Mouse (Mus musculus) kidney, embryonic 15.5 days (tissue): ENCODE data around the gene Ch25h. TPM values are rescaled to one million over a fixed set of nuclear protein-coding genes. Genes with fewer than 3 reads are reported as not detected.
A peak's percentile ranks its signal among the peaks of the same experiment; 100 is the strongest.

ENCODE experiments used
- ATAC-seq: fragments of 200-750 bp; cut with Nextera tagmentation; replicated peaks from 2 replicates; pipeline ENCODE4 v1.8.0; 2017; ENCODE audit warnings: moderate TSS enrichment; ENCODE audit not compliant: low FRiP score
- H3K27ac ChIP-seq: fragments of 300-500 bp; sonication (generic); 2 replicates; pipeline ENCODE4 v1.5.1; 2015; ENCODE audit warnings: mild to moderate bottlenecking, inconsistent platforms
- H3K27me3 ChIP-seq: fragments of 300-500 bp; sonication (generic); 2 replicates; pipeline ENCODE4 v1.6.1; 2015; ENCODE audit warnings: inconsistent platforms
- H3K36me3 ChIP-seq: fragments of 300-500 bp; sonication (generic); 2 replicates; pipeline ENCODE4 v1.6.1; 2015; ENCODE audit warnings: inconsistent platforms
- H3K4me1 ChIP-seq: fragments of 300-500 bp; sonication (generic); 2 replicates; pipeline ENCODE4 v1.6.1; 2015; ENCODE audit warnings: inconsistent platforms
- H3K4me2 ChIP-seq: fragments of 300-500 bp; sonication (generic); 2 replicates; pipeline ENCODE4 v1.6.1; 2015; ENCODE audit warnings: moderate library complexity, mild to moderate bottlenecking, inconsistent platforms
- H3K4me3 ChIP-seq: fragments of 300-500 bp; sonication (generic); replicated peaks from 2 replicates; pipeline ENCODE4 v1.5.1; 2015; ENCODE audit warnings: mild to moderate bottlenecking, inconsistent platforms
- H3K9ac ChIP-seq: fragments of 300-500 bp; sonication (generic); 2 replicates; pipeline ENCODE4 v1.6.1; 2015; ENCODE audit warnings: mild to moderate bottlenecking, inconsistent platforms
- H3K9me3 ChIP-seq: fragments of 300-500 bp; sonication (generic); replicated peaks from 2 replicates; pipeline ENCODE4 v1.6.1; 2016; ENCODE audit warnings: inconsistent platforms
- WGBS: fragments of 180-500 bp; shearing (Covaris S2); methylation state at CpG from one replicate; pipeline ENCODE4 v1.1.7; 2015; ENCODE audit warnings: mixed read lengths; 5-methylcytosine and 5-hydroxymethylcytosine counted together
- polyA plus RNA-seq: library from polyadenylated mRNA; unstranded; fragments of >200 nt; fragmentation: Nextera tagmentation; extraction: Ambion mirVana; gene quantifications from 2 replicates; pipeline ENCODE4 v1.2.1, GENCODE M21; 2015

The Ch25h gene
- polyA plus RNA-seq = 1.8 and 2.2 TPM in 2 replicates

GRCm38 (mm10) chr19:34474991-34475971 is at the start of gene Ch25h:
TSS of gene Ch25h (minus strand) at chr19:34475164.
- Histone ChIP-seq H3K9me3 (no peaks in the 10 kb centered on the region), H3K9ac (0 out of 2 replicates have a peak within 1 kb of the TSS, but pooled peaks have one; percentile 31), H3K4me3 (peak within 1 kb of the TSS; percentile 53), H3K27ac (no peak within 1 kb of the TSS), H3K4me1 (peaks cover 22% of the 10 kb centered on the region), H3K4me2 (peak within 1 kb of the TSS; percentile 97), H3K36me3 (no peaks in the 10 kb centered on the region), H3K27me3 (peaks cover 54% of the 10 kb centered on the region)
- WGBS = 1% methylated on average over 35 of the region's 35 CpGs
- peak; percentile 77 for ATAC-seq

GRCm38 (mm10) chr19:34524646-34525045 is 49.7 kb upstream of the Ch25h start:
- Histone ChIP-seq H3K27ac (no peak overlapping the region), H3K9ac (no peak overlapping the region), H3K4me2 (no peak overlapping the region), H3K36me3 (peaks cover 10% of the 10 kb centered on the region; the same call in 1 of the 2 replicates), H3K4me1 (peaks cover 9% of the 10 kb centered on the region; the same call in 1 of the 2 replicates), H3K4me3 (no peak overlapping the region), H3K9me3 (no peaks in the 10 kb centered on the region), H3K27me3 (no peaks in the 10 kb centered on the region)
- whole genome bisulfite sequencing = 61% methylated on average over 9 of the region's 9 CpGs
- ATAC-seq = no peak

GRCm38 (mm10) chr19:34523106-34523725 is 48.3 kb upstream of the Ch25h start:
- Histone ChIP-seq H3K4me3 (no peak overlapping the region), H3K27me3 (no peaks in the 10 kb centered on the region), H3K4me1 (peaks cover 9% of the 10 kb centered on the region; the same call in 1 of the 2 replicates), H3K9me3 (no peaks in the 10 kb centered on the region), H3K27ac (no peak overlapping the region), H3K4me2 (no peak overlapping the region), H3K9ac (no peak overlapping the region), H3K36me3 (peaks cover 10% of the 10 kb centered on the region; the same call in 1 of the 2 replicates)
- 78% methylated on average over 12 of the region's 12 CpGs for whole genome bisulfite sequencing
- ATAC-seq = no peak

GRCm38 (mm10) chr19:34521978-34522377 is 47.0 kb upstream of the Ch25h start:
- WGBS = 95% methylated on average over 1 of the region's 1 CpGs
- Histone ChIP-seq H3K36me3 (peaks cover 10% of the 10 kb centered on the region; the same call in 1 of the 2 replicates), H3K4me1 (peaks cover 9% of the 10 kb centered on the region; the same call in 1 of the 2 replicates), H3K4me3 (no peak overlapping the region), H3K27ac (no peak overlapping the region), H3K4me2 (no peak overlapping the region), H3K9me3 (no peaks in the 10 kb centered on the region), H3K9ac (no peak overlapping the region), H3K27me3 (no peaks in the 10 kb centered on the region)
- no peak for ATAC-seq

GRCm38 (mm10) chr19:34521361-34521760 is 46.4 kb upstream of the Ch25h start:
- no peak overlapping the region for H3K4me3 ChIP-seq
- no peaks in the 10 kb centered on the region for H3K9me3 ChIP-seq
- ATAC-seq = no peak
- H3K27ac ChIP-seq = no peak overlapping the region
- no peak overlapping the region for H3K9ac ChIP-seq
- H3K27me3 ChIP-seq = no peaks in the 10 kb centered on the region
- peaks cover 10% of the 10 kb centered on the region; the same call in 1 of the 2 replicates for H3K36me3 ChIP-seq
- H3K4me1 ChIP-seq = peaks cover 5% of the 10 kb centered on the region; the same call in 1 of the 2 replicates
- no peak overlapping the region for H3K4me2 ChIP-seq
- WGBS = 59% methylated on average over 2 of the region's 2 CpGs

- no peaks in the 10 kb centered on the region for H3K27me3 ChIP-seq
- WGBS = 75% methylated on average over 4 of the region's 4 CpGs
- no peak overlapping the region for H3K9ac ChIP-seq
Measured at GRCm38 (mm10) chr19:34520051-34520450, 45.1 kb upstream of the Ch25h start.

GRCm38 (mm10) chr19:34519646-34520045 is 44.7 kb upstream of the Ch25h start:
- no peak overlapping the region for H3K4me2 ChIP-seq
- no peak overlapping the region for H3K9ac ChIP-seq
- no peaks in the 10 kb centered on the region for H3K27me3 ChIP-seq
- ATAC-seq = no peak
- H3K4me1 ChIP-seq = no peaks in the 10 kb centered on the region
- 89% methylated on average over 3 of the region's 3 CpGs for WGBS
- no peaks in the 10 kb centered on the region for H3K9me3 ChIP-seq
- H3K27ac ChIP-seq = no peak overlapping the region
- H3K4me3 ChIP-seq = no peak overlapping the region
- H3K36me3 ChIP-seq = peaks cover 10% of the 10 kb centered on the region; the same call in 1 of the 2 replicates

More at GRCm38 (mm10) chr19:34520051-34520450, 45.1 kb upstream of the Ch25h start:
- Histone ChIP-seq H3K4me3 (no peak overlapping the region), H3K4me1 (no peaks in the 10 kb centered on the region), H3K36me3 (peaks cover 10% of the 10 kb centered on the region; the same call in 1 of the 2 replicates), H3K4me2 (no peak overlapping the region), H3K9me3 (no peaks in the 10 kb centered on the region), H3K27ac (no peak overlapping the region)
- ATAC-seq = no peak

GRCm38 (mm10) chr19:34518786-34519185 is 43.8 kb upstream of the Ch25h start:
- 61% methylated on average over 3 of the region's 3 CpGs for WGBS
- no peak overlapping the region for H3K27ac ChIP-seq
- H3K9ac ChIP-seq = no peak overlapping the region
- H3K9me3 ChIP-seq = no peaks in the 10 kb centered on the region
- no peaks in the 10 kb centered on the region for H3K27me3 ChIP-seq
- ATAC-seq = no peak
- H3K36me3 ChIP-seq = peaks cover 10% of the 10 kb centered on the region; the same call in 1 of the 2 replicates
- no peaks in the 10 kb centered on the region for H3K4me1 ChIP-seq
- H3K4me2 ChIP-seq = no peak overlapping the region
- H3K4me3 ChIP-seq = no peak overlapping the region

- ATAC-seq = no peak
- Histone ChIP-seq H3K36me3 (peaks cover 10% of the 10 kb centered on the region; the same call in 1 of the 2 replicates), H3K4me3 (no peak overlapping the region), H3K4me1 (no peaks in the 10 kb centered on the region), H3K4me2 (no peak overlapping the region), H3K9me3 (no peaks in the 10 kb centered on the region), H3K27ac (no peak overlapping the region), H3K9ac (no peak overlapping the region), H3K27me3 (no peaks in the 10 kb centered on the region)
- 87% methylated on average over 13 of the region's 13 CpGs for WGBS
Measured at GRCm38 (mm10) chr19:34517812-34518594, 43.0 kb upstream of the Ch25h start.

- no peak overlapping the region for H3K27ac ChIP-seq
- WGBS = 84% methylated on average over 3 of the region's 3 CpGs
- no peaks in the 10 kb centered on the region for H3K9me3 ChIP-seq
- H3K4me3 ChIP-seq = no peak overlapping the region
- no peaks in the 10 kb centered on the region for H3K4me1 ChIP-seq
- H3K9ac ChIP-seq = no peak overlapping the region
- no peak overlapping the region for H3K4me2 ChIP-seq
- H3K27me3 ChIP-seq = no peaks in the 10 kb centered on the region
- H3K36me3 ChIP-seq = peaks cover 10% of the 10 kb centered on the region; the same call in 1 of the 2 replicates
- ATAC-seq = no peak
Measured at GRCm38 (mm10) chr19:34517197-34517596, 42.2 kb upstream of the Ch25h start.

GRCm38 (mm10) chr19:34516346-34516745 is 41.4 kb upstream of the Ch25h start:
- Histone ChIP-seq H3K36me3 (peaks cover 4% of the 10 kb centered on the region; the same call in 1 of the 2 replicates), H3K4me1 (peaks cover 4% of the 10 kb centered on the region; the same call in 1 of the 2 replicates), H3K27me3 (no peaks in the 10 kb centered on the region), H3K9ac (no peak overlapping the region), H3K9me3 (no peaks in the 10 kb centered on the region), H3K27ac (no peak overlapping the region), H3K4me2 (no peak overlapping the region), H3K4me3 (no peak overlapping the region)
- no peak for ATAC-seq
- 88% methylated on average over 2 of the region's 2 CpGs for WGBS
